Mouse (Mus musculus) lung, embryonic 14.5 days (tissue): ENCODE data around the gene Zfp69. TPM values are rescaled to one million over a fixed set of nuclear protein-coding genes. Genes with fewer than 3 reads are reported as not detected.
A peak's percentile ranks its signal among the peaks of the same experiment; 100 is the strongest.

ENCODE experiments used
- ATAC-seq: fragments of 200-750 bp; cut with Nextera tagmentation; 2 replicates; pipeline ENCODE4 v1.8.0; 2017; ENCODE audit warnings: mild to moderate bottlenecking, moderate TSS enrichment, moderate library complexity; ENCODE audit not compliant: insufficient read depth
- DNase-seq: peaks from one replicate; pipeline ENCODE4 v3.0.0-alpha.2; 2015
- H3K27ac ChIP-seq: fragments of 300-500 bp; sonication (generic); 2 replicates; pipeline ENCODE4 v1.5.1; 2014; ENCODE audit warnings: low read depth, mild to moderate bottlenecking, moderate library complexity
- H3K27me3 ChIP-seq: fragments of 300-500 bp; sonication (generic); 2 replicates; pipeline ENCODE4 v1.6.1; 2014; ENCODE audit warnings: low read length, control low read depth; ENCODE audit not compliant: insufficient read depth
- H3K36me3 ChIP-seq: fragments of 300-500 bp; sonication (generic); 2 replicates; pipeline ENCODE4 v1.6.1; 2014; ENCODE audit warnings: control low read depth; ENCODE audit not compliant: insufficient read depth
- H3K4me1 ChIP-seq: fragments of 300-500 bp; sonication (generic); 2 replicates; pipeline ENCODE4 v1.6.1; 2014; ENCODE audit warnings: antibody characterized with exemption, control low read depth; ENCODE audit not compliant: insufficient read depth
- H3K4me2 ChIP-seq: fragments of 300-500 bp; sonication (generic); 2 replicates; pipeline ENCODE4 v1.6.1; 2014; ENCODE audit warnings: mild to moderate bottlenecking
- H3K4me3 ChIP-seq: fragments of 300-500 bp; sonication (generic); 2 replicates; pipeline ENCODE4 v1.5.1; 2014; ENCODE audit warnings: low read depth, low read length
- H3K9ac ChIP-seq: fragments of 300-500 bp; sonication (generic); 2 replicates; pipeline ENCODE4 v1.6.1; 2014
- H3K9me3 ChIP-seq: fragments of 300-500 bp; sonication (generic); 2 replicates; pipeline ENCODE4 v1.6.1; 2016; ENCODE audit warnings: low read depth, low read length, control low read depth
- CTCF ChIP-seq: IDR thresholded peaks from 2 replicates; pipeline ENCODE4 v1.5.1; 2016; ENCODE audit warnings: antibody characterized with exemption, low read depth
- WGBS: fragments of 180-500 bp; shearing (Covaris S2); extraction: QIAGEN DNeasy Blood & Tissue Kit; methylation state at CpG from one replicate; pipeline ENCODE4 v1.1.7; 2014; 5-methylcytosine and 5-hydroxymethylcytosine counted together
- polyA plus RNA-seq: library from polyadenylated mRNA; unstranded; fragments of >200 nt; fragmentation: Nextera tagmentation; extraction: Ambion mirVana; gene quantifications from 2 replicates; pipeline ENCODE4 v1.2.1, GENCODE M21; 2014

Gene Zfp69
- polyA plus RNA-seq, 1 experiment from 2014 or later, result 9.4 TPM

GRCm38 (mm10) chr4:120978221-120978620 is 26.7 kb upstream of the Zfp69 start:
- WGBS, result 89% methylated on average over 3 of the region's 3 CpGs
- H3K4me1 ChIP-seq, result no peaks in the 10 kb centered on the region
- H3K36me3 ChIP-seq, result peaks cover 36% of the 10 kb centered on the region; the same call in 1 of the 2 replicates
- no peak overlapping the region for H3K9ac ChIP-seq
- DNase-seq (no peak), ATAC-seq (no peak)
- no peak for TF ChIP-seq CTCF
- no peaks in the 10 kb centered on the region for H3K9me3 ChIP-seq
- H3K27me3 ChIP-seq, result no peaks in the 10 kb centered on the region
- H3K27ac ChIP-seq, result no peak overlapping the region
- no peak overlapping the region for H3K4me2 ChIP-seq
- H3K4me3 ChIP-seq, result no peak overlapping the region

- Histone ChIP-seq H3K4me2 (no peak overlapping the region), H3K27me3 (no peaks in the 10 kb centered on the region), H3K36me3 (peaks cover 41% of the 10 kb centered on the region), H3K4me1 (no peaks in the 10 kb centered on the region), H3K27ac (no peak overlapping the region), H3K9me3 (no peaks in the 10 kb centered on the region), H3K9ac (no peak overlapping the region), H3K4me3 (no peak overlapping the region)
- WGBS, result 75% methylated on average over 4 of the region's 4 CpGs
- DNase-seq (no peak), ATAC-seq (no peak)
- no peak for TF ChIP-seq CTCF
These were observed 23.9 kb upstream of the Zfp69 start for GRCm38 (mm10) chr4:120975428-120975734.

- Histone ChIP-seq H3K27ac (no peak overlapping the region), H3K4me2 (no peak overlapping the region), H3K9ac (no peak overlapping the region), H3K27me3 (no peaks in the 10 kb centered on the region), H3K9me3 (no peaks in the 10 kb centered on the region), H3K4me3 (no peak overlapping the region), H3K36me3 (peaks cover 42% of the 10 kb centered on the region), H3K4me1 (no peaks in the 10 kb centered on the region)
- no peak for DNase-seq
- no peak for TF ChIP-seq CTCF
- 75% methylated on average over 11 of the region's 11 CpGs for WGBS
- no peak for ATAC-seq
These were observed 23.4 kb upstream of the Zfp69 start for GRCm38 (mm10) chr4:120974711-120975427.

- peaks cover 57% of the 10 kb centered on the region for H3K36me3 ChIP-seq
- no peaks in the 10 kb centered on the region for H3K4me1 ChIP-seq
- H3K27ac ChIP-seq, result no peak overlapping the region
- ATAC-seq (no peak), DNase-seq (no peak)
- no peak overlapping the region for H3K4me2 ChIP-seq
- H3K9ac ChIP-seq, result no peak overlapping the region
- 93% methylated on average over 8 of the region's 8 CpGs for WGBS
- H3K4me3 ChIP-seq, result no peak overlapping the region
- no peak for TF ChIP-seq CTCF
- H3K27me3 ChIP-seq, result no peaks in the 10 kb centered on the region
- no peaks in the 10 kb centered on the region for H3K9me3 ChIP-seq
These were observed 20.3 kb upstream of the Zfp69 start for GRCm38 (mm10) chr4:120971842-120972241.

GRCm38 (mm10) chr4:120969382-120970146 is 18.1 kb upstream of the Zfp69 start:
- no peak overlapping the region for H3K27ac ChIP-seq
- H3K9ac ChIP-seq, result no peak overlapping the region
- peaks cover 46% of the 10 kb centered on the region for H3K36me3 ChIP-seq
- H3K4me3 ChIP-seq, result no peak overlapping the region
- no peaks in the 10 kb centered on the region for H3K9me3 ChIP-seq
- ATAC-seq (no peak), DNase-seq (peak; percentile 37)
- no peaks in the 10 kb centered on the region for H3K27me3 ChIP-seq
- peak; percentile 59 for TF ChIP-seq CTCF
- 69% methylated on average over 5 of the region's 5 CpGs for WGBS
- H3K4me1 ChIP-seq, result no peaks in the 10 kb centered on the region
- no peak overlapping the region for H3K4me2 ChIP-seq

- Histone ChIP-seq H3K4me1 (no peaks in the 10 kb centered on the region), H3K9me3 (no peaks in the 10 kb centered on the region), H3K27me3 (no peaks in the 10 kb centered on the region), H3K36me3 (peaks cover 42% of the 10 kb centered on the region), H3K4me3 (no peak overlapping the region), H3K9ac (no peak overlapping the region), H3K4me2 (no peak overlapping the region), H3K27ac (no peak overlapping the region)
- no peak for ATAC-seq
- WGBS, result 79% methylated on average over 9 of the region's 9 CpGs
- TF ChIP-seq CTCF, result no peak
- no peak for DNase-seq
These were observed 17.0 kb upstream of the Zfp69 start for GRCm38 (mm10) chr4:120968486-120968885.

GRCm38 (mm10) chr4:120955586-120955985 is 4.1 kb upstream of the Zfp69 start:
- Histone ChIP-seq H3K4me1 (peaks cover 5% of the 10 kb centered on the region; the same call in 1 of the 2 replicates), H3K36me3 (no peaks in the 10 kb centered on the region), H3K4me3 (no peak overlapping the region), H3K9me3 (no peaks in the 10 kb centered on the region), H3K27me3 (no peaks in the 10 kb centered on the region), H3K9ac (no peak overlapping the region), H3K4me2 (no peak overlapping the region), H3K27ac (no peak overlapping the region)
- no peak for ATAC-seq
- 85% methylated on average over 1 of the region's 1 CpGs for WGBS
- no peak for DNase-seq
- TF ChIP-seq CTCF, result no peak
